Mouse (Mus musculus): ENCODE measurements at regions not wholly inside any gene's neighbourhood (a gene's known extent, or its start where the extent isn't known, plus 50 kb on each side); places are given as distances from the start of the nearest gene placed in this dataset.

GRCm38 (mm10) chr4:72534563-72534962 lies 317.9 kb downstream of the Aldoart1 start:
- no peaks in the 10 kb centered on the region for H3K9me3 ChIP-seq (ENCODE audit: control insufficient read depth, low read length)
- no peaks in the 10 kb centered on the region for H3K36me3 ChIP-seq (ENCODE audit: control insufficient read depth, insufficient read depth, low read length)
- H3K4me1 ChIP-seq (ENCODE audit: control insufficient read depth, insufficient read depth, low read length), result no peaks in the 10 kb centered on the region
- H3K4me3 ChIP-seq (ENCODE audit: low read length), result no peak overlapping the region
- ATAC-seq (ENCODE audit: low FRiP score, low TSS enrichment), result no peak
- no peak overlapping the region for H3K4me2 ChIP-seq (replicated peaks; ENCODE audit: low read depth, low read length)
- H3K27me3 ChIP-seq (ENCODE audit: control insufficient read depth, insufficient read depth, low read length), result no peaks in the 10 kb centered on the region
- no peak overlapping the region for H3K9ac ChIP-seq (ENCODE audit: low read depth, low read length)
- no peak overlapping the region for H3K27ac ChIP-seq (ENCODE audit: low read depth, low read length)
- WGBS, result 36% methylated on average over 1 of the region's 1 CpGs

GRCm38 (mm10) chr4:72524630-72525029 lies 323.9 kb upstream of the Tle1 start:
- no peaks in the 10 kb centered on the region for H3K36me3 ChIP-seq (ENCODE audit: control insufficient read depth, insufficient read depth, low read length)
- no peaks in the 10 kb centered on the region for H3K27me3 ChIP-seq (ENCODE audit: control insufficient read depth, insufficient read depth, low read length)
- no peak overlapping the region for H3K4me2 ChIP-seq (replicated peaks; ENCODE audit: low read depth, low read length)
- H3K27ac ChIP-seq (ENCODE audit: low read depth, low read length), result no peak overlapping the region
- no peaks in the 10 kb centered on the region for H3K4me1 ChIP-seq (ENCODE audit: control insufficient read depth, insufficient read depth, low read length)
- H3K9me3 ChIP-seq (ENCODE audit: control insufficient read depth, low read length), result no peaks in the 10 kb centered on the region
- ATAC-seq (ENCODE audit: low FRiP score, low TSS enrichment), result no peak
- H3K9ac ChIP-seq (ENCODE audit: low read depth, low read length), result no peak overlapping the region
- no peak overlapping the region for H3K4me3 ChIP-seq (ENCODE audit: low read length)

DNA sequence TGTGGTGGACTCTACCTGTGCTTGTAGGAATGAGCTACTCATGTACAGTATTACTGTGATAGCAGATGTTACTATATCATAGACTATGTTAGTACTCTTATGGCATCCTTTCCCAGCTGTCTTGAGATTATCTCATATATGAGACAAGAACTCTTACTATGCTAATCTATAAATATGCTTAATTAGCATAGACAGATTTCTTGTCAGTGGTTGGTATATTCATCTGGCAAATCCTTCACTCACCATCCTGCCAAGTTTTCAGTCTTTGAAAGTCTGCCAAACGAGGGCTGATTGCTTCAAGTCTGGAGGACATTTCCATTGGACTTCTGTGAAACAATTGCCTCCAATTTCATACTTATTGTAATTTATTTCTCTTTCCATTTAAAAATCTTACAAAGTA lies 323.4 kb upstream of the Tle1 start:
- Histone ChIP-seq H3K4me2 (replicated peaks; ENCODE audit: low read depth, low read length) (no peak overlapping the region), H3K4me3 (ENCODE audit: low read length) (no peak overlapping the region), H3K9ac (ENCODE audit: low read depth, low read length) (no peak overlapping the region), H3K9me3 (ENCODE audit: control insufficient read depth, low read length) (no peaks in the 10 kb centered on the region), H3K4me1 (ENCODE audit: control insufficient read depth, insufficient read depth, low read length) (no peaks in the 10 kb centered on the region), H3K27ac (ENCODE audit: low read depth, low read length) (no peak overlapping the region), H3K27me3 (ENCODE audit: control insufficient read depth, insufficient read depth, low read length) (no peaks in the 10 kb centered on the region), H3K36me3 (ENCODE audit: control insufficient read depth, insufficient read depth, low read length) (no peaks in the 10 kb centered on the region)
- WGBS, result 74% methylated on average over 1 of the region's 1 CpGs
- no peak for ATAC-seq (ENCODE audit: low FRiP score, low TSS enrichment)

GRCm38 (mm10) chr4:72511220-72511619 lies 310.5 kb upstream of the Tle1 start:
- H3K9ac ChIP-seq (ENCODE audit: low read depth, low read length), result no peak overlapping the region
- H3K9me3 ChIP-seq (ENCODE audit: control insufficient read depth, low read length), result no peaks in the 10 kb centered on the region
- H3K4me2 ChIP-seq (replicated peaks; ENCODE audit: low read depth, low read length), result no peak overlapping the region
- 80% methylated on average over 1 of the region's 1 CpGs for WGBS
- no peak overlapping the region for H3K4me3 ChIP-seq (ENCODE audit: low read length)
- no peaks in the 10 kb centered on the region for H3K27me3 ChIP-seq (ENCODE audit: control insufficient read depth, insufficient read depth, low read length)
- H3K4me1 ChIP-seq (ENCODE audit: control insufficient read depth, insufficient read depth, low read length), result no peaks in the 10 kb centered on the region
- no peaks in the 10 kb centered on the region for H3K36me3 ChIP-seq (ENCODE audit: control insufficient read depth, insufficient read depth, low read length)
- ATAC-seq (ENCODE audit: low FRiP score, low TSS enrichment), result no peak
- no peak overlapping the region for H3K27ac ChIP-seq (ENCODE audit: low read depth, low read length)

GRCm38 (mm10) chr4:72481748-72482147 lies 281.0 kb upstream of the Tle1 start:
- no peak overlapping the region for H3K4me3 ChIP-seq (ENCODE audit: low read length)
- no peak overlapping the region for H3K9ac ChIP-seq (ENCODE audit: low read depth, low read length)
- no peak overlapping the region for H3K27ac ChIP-seq (ENCODE audit: low read depth, low read length)
- H3K27me3 ChIP-seq (ENCODE audit: control insufficient read depth, insufficient read depth, low read length), result no peaks in the 10 kb centered on the region
- 91% methylated on average over 1 of the region's 1 CpGs for WGBS
- ATAC-seq (ENCODE audit: low FRiP score, low TSS enrichment), result no peak
- no peaks in the 10 kb centered on the region for H3K36me3 ChIP-seq (ENCODE audit: control insufficient read depth, insufficient read depth, low read length)
- no peaks in the 10 kb centered on the region for H3K4me1 ChIP-seq (ENCODE audit: control insufficient read depth, insufficient read depth, low read length)
- no peaks in the 10 kb centered on the region for H3K9me3 ChIP-seq (ENCODE audit: control insufficient read depth, low read length)
- no peak overlapping the region for H3K4me2 ChIP-seq (replicated peaks; ENCODE audit: low read depth, low read length)

DNA sequence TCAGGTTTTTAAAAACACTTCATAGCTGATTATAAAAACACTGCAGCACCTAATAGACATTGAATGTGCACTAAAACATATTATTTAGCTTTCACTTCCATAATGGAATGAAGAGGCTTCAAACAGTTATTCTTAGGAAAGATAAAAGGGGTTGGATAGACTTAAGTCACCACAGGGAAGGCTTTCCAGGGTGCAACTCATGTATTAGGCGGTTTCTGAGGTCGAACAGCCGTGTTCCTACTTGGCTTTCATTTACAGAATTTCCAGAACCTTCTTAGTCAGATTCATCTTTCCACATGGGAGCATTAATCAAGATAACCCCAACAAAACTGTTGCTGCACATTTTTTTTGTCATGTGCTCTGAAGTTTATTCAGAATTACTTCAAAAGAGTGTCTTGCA lies 279.8 kb upstream of the Tle1 start:
- WGBS, result 88% methylated on average over 3 of the region's 3 CpGs
- Histone ChIP-seq H3K4me3 (ENCODE audit: low read length) (no peak overlapping the region), H3K9me3 (ENCODE audit: control insufficient read depth, low read length) (no peaks in the 10 kb centered on the region), H3K4me1 (ENCODE audit: control insufficient read depth, insufficient read depth, low read length) (no peaks in the 10 kb centered on the region), H3K9ac (ENCODE audit: low read depth, low read length) (no peak overlapping the region), H3K27ac (ENCODE audit: low read depth, low read length) (no peak overlapping the region), H3K36me3 (ENCODE audit: control insufficient read depth, insufficient read depth, low read length) (no peaks in the 10 kb centered on the region), H3K27me3 (ENCODE audit: control insufficient read depth, insufficient read depth, low read length) (no peaks in the 10 kb centered on the region), H3K4me2 (replicated peaks; ENCODE audit: low read depth, low read length) (no peak overlapping the region)
- ATAC-seq (ENCODE audit: low FRiP score, low TSS enrichment), result no peak

GRCm38 (mm10) chr4:72469236-72469875 lies 268.6 kb upstream of the Tle1 start:
- ATAC-seq (ENCODE audit: low FRiP score, low TSS enrichment), result no peak
- Histone ChIP-seq H3K27me3 (ENCODE audit: control insufficient read depth, insufficient read depth, low read length) (no peaks in the 10 kb centered on the region), H3K4me1 (ENCODE audit: control insufficient read depth, insufficient read depth, low read length) (no peaks in the 10 kb centered on the region), H3K4me3 (ENCODE audit: low read length) (no peak overlapping the region), H3K27ac (ENCODE audit: low read depth, low read length) (no peak overlapping the region), H3K9ac (ENCODE audit: low read depth, low read length) (no peak overlapping the region), H3K36me3 (ENCODE audit: control insufficient read depth, insufficient read depth, low read length) (no peaks in the 10 kb centered on the region), H3K4me2 (replicated peaks; ENCODE audit: low read depth, low read length) (no peak overlapping the region), H3K9me3 (ENCODE audit: control insufficient read depth, low read length) (no peaks in the 10 kb centered on the region)
- WGBS, result 69% methylated on average over 1 of the region's 1 CpGs

DNA sequence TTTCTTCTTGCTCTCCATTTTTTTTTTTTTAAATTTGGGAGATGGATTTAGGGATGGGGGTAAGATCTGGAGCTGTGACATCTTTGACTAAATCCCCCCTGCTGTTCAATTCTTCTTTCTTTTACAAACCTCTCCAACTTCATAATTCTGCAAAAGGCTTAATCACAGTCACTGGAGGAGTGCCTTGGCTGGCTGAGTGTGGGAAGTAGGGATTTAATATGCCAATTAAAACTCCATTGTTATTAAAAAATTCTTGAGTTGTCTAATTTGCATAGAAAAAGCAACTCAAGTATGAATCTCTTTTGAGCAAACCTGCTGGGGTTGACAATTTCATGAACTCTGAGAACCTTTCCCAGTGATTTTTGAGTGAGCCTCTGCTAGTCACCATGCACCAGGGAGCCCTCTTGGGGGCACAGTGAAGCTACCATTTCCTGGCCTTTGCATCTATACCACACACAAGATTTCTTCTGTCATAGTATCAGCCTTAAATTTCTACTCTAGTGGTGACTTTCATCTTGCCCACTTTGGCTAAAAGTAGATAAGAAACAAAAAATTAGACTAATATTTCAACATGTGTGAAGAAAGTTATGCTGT lies 243.6 kb upstream of the Tle1 start:
- Histone ChIP-seq H3K27me3 (ENCODE audit: control insufficient read depth, insufficient read depth, low read length) (no peaks in the 10 kb centered on the region), H3K9me3 (ENCODE audit: control insufficient read depth, low read length) (no peaks in the 10 kb centered on the region), H3K27ac (ENCODE audit: low read depth, low read length) (no peak overlapping the region), H3K4me1 (ENCODE audit: control insufficient read depth, insufficient read depth, low read length) (no peaks in the 10 kb centered on the region), H3K4me2 (replicated peaks; ENCODE audit: low read depth, low read length) (no peak overlapping the region), H3K36me3 (ENCODE audit: control insufficient read depth, insufficient read depth, low read length) (no peaks in the 10 kb centered on the region), H3K4me3 (ENCODE audit: low read length) (no peak overlapping the region), H3K9ac (ENCODE audit: low read depth, low read length) (no peak overlapping the region)
- no peak for ATAC-seq (ENCODE audit: low FRiP score, low TSS enrichment)

DNA sequence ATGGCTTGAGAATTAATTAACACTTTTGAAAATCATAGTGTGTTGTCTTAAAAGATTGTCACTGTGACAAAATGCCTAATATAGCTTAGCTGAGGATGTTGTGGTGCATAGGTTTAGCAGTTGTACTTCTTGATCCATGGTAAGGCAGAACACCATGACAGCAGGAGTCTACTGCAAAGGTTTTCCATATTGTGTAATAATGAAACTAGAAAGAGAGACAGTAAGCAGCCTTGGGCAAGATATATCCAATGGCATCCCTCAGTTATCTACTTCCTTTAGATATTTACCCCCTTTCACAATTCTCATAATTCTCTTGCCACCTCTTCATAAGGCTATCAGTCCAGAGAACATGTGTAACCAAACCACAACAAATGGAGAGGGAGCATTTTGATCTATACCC lies 236.6 kb upstream of the Tle1 start:
- Histone ChIP-seq H3K36me3 (ENCODE audit: control insufficient read depth, insufficient read depth, low read length) (no peaks in the 10 kb centered on the region), H3K9me3 (ENCODE audit: control insufficient read depth, low read length) (no peaks in the 10 kb centered on the region), H3K4me3 (ENCODE audit: low read length) (no peak overlapping the region), H3K27me3 (ENCODE audit: control insufficient read depth, insufficient read depth, low read length) (no peaks in the 10 kb centered on the region), H3K4me1 (ENCODE audit: control insufficient read depth, insufficient read depth, low read length) (no peaks in the 10 kb centered on the region), H3K27ac (ENCODE audit: low read depth, low read length) (no peak overlapping the region), H3K9ac (ENCODE audit: low read depth, low read length) (no peak overlapping the region), H3K4me2 (replicated peaks; ENCODE audit: low read depth, low read length) (no peak overlapping the region)
- ATAC-seq (ENCODE audit: low FRiP score, low TSS enrichment), result no peak

Measured in kidney, embryonic 14.5 days (tissue).